Mouse (Mus musculus): Measurements from ENCODE around the gene Ankmy2. TPM values are rescaled to one million over a fixed set of nuclear protein-coding genes. Genes with fewer than 3 reads are reported as not detected.

Gene Ankmy2
- polyA plus RNA-seq, 1 experiment from 2014 or later: 26.7 TPM

DNA sequence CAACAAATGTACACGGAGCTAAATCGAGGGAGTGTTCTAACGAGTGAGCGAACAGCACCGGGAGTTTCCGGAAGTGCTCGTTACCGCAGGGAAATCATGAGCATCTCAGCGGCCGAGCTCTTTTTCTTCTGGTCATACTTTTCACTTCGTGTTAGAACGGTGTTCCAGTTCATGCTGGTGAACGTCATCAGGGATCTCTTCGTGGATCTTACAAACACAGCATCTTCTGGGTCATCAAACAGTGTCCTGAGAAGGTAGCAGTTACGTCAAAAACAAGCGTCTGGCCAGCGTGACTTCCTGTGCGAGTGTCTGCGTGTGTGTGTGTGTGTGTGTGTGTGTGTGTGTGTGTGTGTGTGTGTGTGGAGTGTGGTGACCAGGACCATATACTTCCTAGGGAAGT, 51.5 kb downstream of the Ankmy2 start:
- WGBS: 77% methylated on average over 19 of the region's 19 CpGs

DNA sequence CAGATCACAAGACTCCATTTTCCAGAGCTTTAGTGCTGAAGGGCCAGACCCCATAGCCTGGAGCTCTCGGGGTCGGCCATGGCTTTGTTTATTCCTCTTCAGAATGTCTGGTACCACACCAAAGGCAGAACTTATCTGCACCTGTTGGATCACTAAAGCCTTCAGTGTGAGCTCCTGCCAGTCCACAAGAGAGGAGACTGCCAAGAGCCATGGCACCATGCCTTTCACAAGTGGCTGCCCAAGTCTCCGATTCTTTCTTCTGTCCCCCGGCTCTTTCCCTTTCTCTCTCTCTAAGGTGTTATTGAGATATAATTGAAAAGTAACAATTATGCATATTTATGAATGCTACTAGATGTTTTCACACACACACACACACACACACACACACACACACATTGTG, 53.2 kb downstream of the Ankmy2 start:
- no peaks in the 10 kb centered on the region for H3K27me3 ChIP-seq (ENCODE audit: control insufficient read depth, insufficient read depth, low read length)
- H3K4me2 ChIP-seq (ENCODE audit: low read depth, low read length): no peak overlapping the region
- H3K4me3 ChIP-seq (ENCODE audit: low read length): no peak overlapping the region
- no peak for ATAC-seq (replicated peaks; ENCODE audit: extremely low read depth, insufficient read depth, low FRiP score)
- 79% methylated on average over 4 of the region's 4 CpGs for WGBS
- no peaks in the 10 kb centered on the region for H3K36me3 ChIP-seq (ENCODE audit: control insufficient read depth, insufficient read depth)
- H3K9ac ChIP-seq (ENCODE audit: low read length): no peak overlapping the region
- peaks cover 6% of the 10 kb centered on the region for H3K4me1 ChIP-seq (ENCODE audit: control insufficient read depth, insufficient read depth, low read length)
- H3K27ac ChIP-seq (ENCODE audit: low read length): no peak overlapping the region
- no peaks in the 10 kb centered on the region for H3K9me3 ChIP-seq (replicated peaks; ENCODE audit: control insufficient read depth, low read length)

More for the DNA sequence above, 51.5 kb downstream of the Ankmy2 start:
- Histone ChIP-seq H3K27ac (ENCODE audit: low read length) (no peak overlapping the region), H3K27me3 (ENCODE audit: control insufficient read depth, insufficient read depth, low read length) (no peaks in the 10 kb centered on the region), H3K4me2 (ENCODE audit: low read depth, low read length) (0 out of 2 replicates have a peak overlapping the region, but pooled peaks have one; percentile 7), H3K36me3 (ENCODE audit: control insufficient read depth, insufficient read depth) (no peaks in the 10 kb centered on the region), H3K4me1 (ENCODE audit: control insufficient read depth, insufficient read depth, low read length) (peaks cover 6% of the 10 kb centered on the region), H3K9me3 (replicated peaks; ENCODE audit: control insufficient read depth, low read length) (no peaks in the 10 kb centered on the region), H3K4me3 (ENCODE audit: low read length) (no peak overlapping the region), H3K9ac (ENCODE audit: low read length) (no peak overlapping the region)
- no peak for ATAC-seq (replicated peaks; ENCODE audit: extremely low read depth, insufficient read depth, low FRiP score)

DNA sequence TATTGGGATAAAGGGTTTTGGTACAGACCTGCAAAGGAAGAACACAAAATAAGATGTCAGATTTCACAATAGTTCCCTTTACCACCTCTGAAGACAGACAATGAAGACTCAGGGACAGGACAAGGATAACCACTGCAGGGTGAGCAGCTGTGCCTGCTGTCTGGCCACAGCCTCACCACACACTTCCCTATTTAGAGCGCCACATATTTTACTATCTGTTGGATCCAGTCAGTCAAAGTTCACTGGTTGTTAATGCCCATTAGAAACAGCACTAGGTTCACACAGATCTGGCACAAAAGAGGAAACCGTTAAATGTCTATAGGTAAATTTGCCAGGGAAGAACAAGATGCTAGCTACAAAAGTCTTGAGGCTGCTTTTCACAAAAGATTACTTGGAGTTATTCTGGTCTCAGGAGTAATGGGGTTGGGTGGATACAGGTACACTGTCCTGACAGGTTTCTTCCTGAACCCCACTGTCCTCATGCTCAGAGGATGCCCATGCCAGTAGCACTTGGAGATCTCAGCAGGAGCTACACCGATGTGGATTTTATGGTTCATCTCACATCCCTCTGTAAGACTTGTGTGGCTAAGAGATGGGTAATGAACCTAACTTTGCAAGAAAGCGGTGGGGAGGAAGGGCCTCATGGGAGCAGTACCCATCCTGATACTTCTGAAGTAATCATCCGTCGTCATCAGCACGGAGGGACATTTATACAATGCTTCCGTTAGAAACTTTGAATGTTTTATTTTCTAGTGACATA, 57.7 kb downstream of the Ankmy2 start:
- no peak overlapping the region for H3K4me3 ChIP-seq (ENCODE audit: low read length)
- no peaks in the 10 kb centered on the region for H3K9me3 ChIP-seq (replicated peaks; ENCODE audit: control insufficient read depth, low read length)
- no peak overlapping the region for H3K4me2 ChIP-seq (ENCODE audit: low read depth, low read length)
- H3K9ac ChIP-seq (ENCODE audit: low read length): no peak overlapping the region
- ATAC-seq (replicated peaks; ENCODE audit: extremely low read depth, insufficient read depth, low FRiP score): no peak
- no peaks in the 10 kb centered on the region for H3K4me1 ChIP-seq (ENCODE audit: control insufficient read depth, insufficient read depth, low read length)
- no peaks in the 10 kb centered on the region for H3K36me3 ChIP-seq (ENCODE audit: control insufficient read depth, insufficient read depth)
- WGBS: 43% methylated on average over 8 of the region's 8 CpGs
- no peak overlapping the region for H3K27ac ChIP-seq (ENCODE audit: low read length)
- H3K27me3 ChIP-seq (ENCODE audit: control insufficient read depth, insufficient read depth, low read length): no peaks in the 10 kb centered on the region

DNA sequence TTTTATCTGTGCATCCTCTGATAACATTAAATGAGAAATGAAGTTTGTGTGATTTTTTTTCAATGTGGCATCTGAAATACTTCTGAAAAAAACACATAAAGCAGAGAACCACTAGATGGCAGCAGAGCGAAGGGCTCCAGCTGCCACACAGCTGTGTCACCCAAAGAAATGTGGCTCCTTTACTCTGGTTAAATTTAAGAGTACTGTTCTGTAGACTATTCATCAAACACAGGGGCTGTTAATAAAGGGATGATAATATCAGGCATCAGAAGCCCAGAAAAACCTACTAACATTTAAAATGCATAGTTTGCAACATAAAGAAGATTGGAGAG, 58.2 kb downstream of the Ankmy2 start:
- WGBS: 0% methylated on average over 1 of the region's 1 CpGs
- no peak for ATAC-seq (replicated peaks; ENCODE audit: extremely low read depth, insufficient read depth, low FRiP score)
- Histone ChIP-seq H3K9ac (ENCODE audit: low read length) (no peak overlapping the region), H3K4me3 (ENCODE audit: low read length) (no peak overlapping the region), H3K9me3 (replicated peaks; ENCODE audit: control insufficient read depth, low read length) (no peaks in the 10 kb centered on the region), H3K36me3 (ENCODE audit: control insufficient read depth, insufficient read depth) (no peaks in the 10 kb centered on the region), H3K4me2 (ENCODE audit: low read depth, low read length) (no peak overlapping the region), H3K4me1 (ENCODE audit: control insufficient read depth, insufficient read depth, low read length) (no peaks in the 10 kb centered on the region), H3K27me3 (ENCODE audit: control insufficient read depth, insufficient read depth, low read length) (no peaks in the 10 kb centered on the region), H3K27ac (ENCODE audit: low read length) (no peak overlapping the region)

- no peak for ATAC-seq (replicated peaks; ENCODE audit: extremely low read depth, insufficient read depth, low FRiP score)
- H3K27ac ChIP-seq (ENCODE audit: low read length): no peak overlapping the region
- H3K4me2 ChIP-seq (ENCODE audit: low read depth, low read length): no peak overlapping the region
- H3K9ac ChIP-seq (ENCODE audit: low read length): no peak overlapping the region
- H3K4me1 ChIP-seq (ENCODE audit: control insufficient read depth, insufficient read depth, low read length): no peaks in the 10 kb centered on the region
- H3K4me3 ChIP-seq (ENCODE audit: low read length): no peak overlapping the region
- H3K27me3 ChIP-seq (ENCODE audit: control insufficient read depth, insufficient read depth, low read length): no peaks in the 10 kb centered on the region
- no peaks in the 10 kb centered on the region for H3K36me3 ChIP-seq (ENCODE audit: control insufficient read depth, insufficient read depth)
- WGBS: 38% methylated on average over 4 of the region's 4 CpGs
- H3K9me3 ChIP-seq (replicated peaks; ENCODE audit: control insufficient read depth, low read length): no peaks in the 10 kb centered on the region
These were observed 59.3 kb downstream of the Ankmy2 start for GRCm38 (mm10) chr12:36216230-36216629.

DNA sequence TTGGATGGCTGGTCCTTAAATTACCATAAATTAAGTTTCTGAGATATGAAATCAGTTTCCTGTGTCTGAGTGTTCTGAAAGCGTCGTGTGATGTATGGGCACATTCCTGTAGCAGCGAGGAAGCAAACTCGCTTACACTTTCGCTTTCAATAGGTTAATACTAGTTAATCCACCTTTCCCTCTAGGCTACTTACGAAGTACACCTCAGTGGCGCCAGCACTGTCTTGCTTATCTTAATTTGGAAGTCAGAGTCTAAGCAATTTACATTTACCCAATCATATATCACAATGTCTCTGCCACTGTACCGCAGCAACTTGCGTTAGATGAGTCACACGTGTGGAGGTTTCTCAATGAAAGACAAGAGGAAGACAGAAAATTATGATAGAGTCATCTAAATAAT, 60.0 kb downstream of the Ankmy2 start:
- 66% methylated on average over 10 of the region's 10 CpGs for WGBS
- H3K4me1 ChIP-seq (ENCODE audit: control insufficient read depth, insufficient read depth, low read length): no peaks in the 10 kb centered on the region
- no peak overlapping the region for H3K27ac ChIP-seq (ENCODE audit: low read length)
- no peak overlapping the region for H3K9ac ChIP-seq (ENCODE audit: low read length)
- no peak overlapping the region; the same call in 1 of the 2 replicates for H3K4me3 ChIP-seq (ENCODE audit: low read length)
- no peaks in the 10 kb centered on the region for H3K9me3 ChIP-seq (replicated peaks; ENCODE audit: control insufficient read depth, low read length)
- H3K4me2 ChIP-seq (ENCODE audit: low read depth, low read length): peak overlapping the region; percentile 40; the same call in 1 of the 2 replicates
- H3K36me3 ChIP-seq (ENCODE audit: control insufficient read depth, insufficient read depth): no peaks in the 10 kb centered on the region
- no peak for ATAC-seq (replicated peaks; ENCODE audit: extremely low read depth, insufficient read depth, low FRiP score)
- no peaks in the 10 kb centered on the region for H3K27me3 ChIP-seq (ENCODE audit: control insufficient read depth, insufficient read depth, low read length)

DNA sequence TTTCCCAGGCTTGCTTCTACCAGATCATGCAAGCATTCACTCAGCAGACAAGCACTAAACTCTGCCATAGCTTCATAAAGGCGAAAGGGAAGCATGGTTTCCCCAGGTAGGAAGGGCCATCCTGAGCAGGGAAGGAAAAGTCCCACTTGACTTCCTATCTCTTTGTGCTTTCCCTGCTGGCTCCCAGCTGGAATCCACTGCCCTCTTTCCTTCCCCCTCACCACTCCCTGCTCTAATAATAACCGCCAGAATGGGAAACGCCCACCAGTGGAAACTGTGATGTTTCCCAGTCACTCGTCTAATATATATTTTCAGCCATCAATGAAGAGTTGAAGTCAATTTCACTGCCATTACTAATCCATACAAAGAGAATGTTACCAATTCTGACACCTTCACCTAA, 67.5 kb downstream of the Ankmy2 start:
- ATAC-seq (replicated peaks; ENCODE audit: extremely low read depth, insufficient read depth, low FRiP score): no peak
- H3K4me1 ChIP-seq (ENCODE audit: control insufficient read depth, insufficient read depth, low read length): peaks cover 5% of the 10 kb centered on the region; the same call in 1 of the 2 replicates
- no peaks in the 10 kb centered on the region for H3K27me3 ChIP-seq (ENCODE audit: control insufficient read depth, insufficient read depth, low read length)
- H3K9me3 ChIP-seq (replicated peaks; ENCODE audit: control insufficient read depth, low read length): no peaks in the 10 kb centered on the region
- H3K9ac ChIP-seq (ENCODE audit: low read length): no peak overlapping the region
- H3K27ac ChIP-seq (ENCODE audit: low read length): no peak overlapping the region
- 34% methylated on average over 4 of the region's 4 CpGs for WGBS
- no peak overlapping the region for H3K4me3 ChIP-seq (ENCODE audit: low read length)
- H3K36me3 ChIP-seq (ENCODE audit: control insufficient read depth, insufficient read depth): no peaks in the 10 kb centered on the region
- H3K4me2 ChIP-seq (ENCODE audit: low read depth, low read length): no peak overlapping the region

DNA sequence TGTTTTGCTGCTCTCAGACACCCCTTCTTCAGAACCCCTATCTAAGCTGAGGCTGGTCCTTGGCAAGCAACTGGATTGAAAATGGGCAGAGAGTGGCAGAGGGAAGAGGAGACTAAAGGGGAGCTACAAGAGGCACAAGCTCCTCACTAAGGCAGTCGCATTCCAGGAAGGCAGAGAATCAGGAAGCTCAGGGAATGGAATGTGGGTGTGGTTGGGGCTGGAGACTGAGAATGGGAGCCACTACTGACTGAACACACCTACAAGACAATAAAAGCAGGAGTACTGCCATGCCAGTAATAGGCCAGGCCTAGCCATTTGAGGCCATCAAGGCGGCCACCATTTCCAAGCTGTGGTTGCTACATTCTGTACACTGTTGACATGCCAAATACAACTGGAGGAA, 74.5 kb downstream of the Ankmy2 start:
- 75% methylated on average over 2 of the region's 2 CpGs for WGBS
- ATAC-seq (replicated peaks; ENCODE audit: extremely low read depth, insufficient read depth, low FRiP score): no peak
- Histone ChIP-seq H3K9me3 (replicated peaks; ENCODE audit: control insufficient read depth, low read length) (no peaks in the 10 kb centered on the region; the same call in 1 of the 2 replicates), H3K27ac (ENCODE audit: low read length) (no peak overlapping the region), H3K36me3 (ENCODE audit: control insufficient read depth, insufficient read depth) (no peaks in the 10 kb centered on the region), H3K4me1 (ENCODE audit: control insufficient read depth, insufficient read depth, low read length) (no peaks in the 10 kb centered on the region), H3K4me2 (ENCODE audit: low read depth, low read length) (no peak overlapping the region), H3K4me3 (ENCODE audit: low read length) (no peak overlapping the region), H3K9ac (ENCODE audit: low read length) (no peak overlapping the region), H3K27me3 (ENCODE audit: control insufficient read depth, insufficient read depth, low read length) (no peaks in the 10 kb centered on the region)

- Histone ChIP-seq H3K4me2 (ENCODE audit: low read depth, low read length) (no peak overlapping the region), H3K4me1 (ENCODE audit: control insufficient read depth, insufficient read depth, low read length) (no peaks in the 10 kb centered on the region), H3K36me3 (ENCODE audit: control insufficient read depth, insufficient read depth) (no peaks in the 10 kb centered on the region), H3K27ac (ENCODE audit: low read length) (no peak overlapping the region), H3K27me3 (ENCODE audit: control insufficient read depth, insufficient read depth, low read length) (no peaks in the 10 kb centered on the region), H3K9ac (ENCODE audit: low read length) (no peak overlapping the region), H3K9me3 (replicated peaks; ENCODE audit: control insufficient read depth, low read length) (no peaks in the 10 kb centered on the region), H3K4me3 (ENCODE audit: low read length) (no peak overlapping the region)
- no peak for ATAC-seq (replicated peaks; ENCODE audit: extremely low read depth, insufficient read depth, low FRiP score)
- WGBS: 66% methylated on average over 3 of the region's 3 CpGs
These were observed 84.3 kb downstream of the Ankmy2 start for GRCm38 (mm10) chr12:36241171-36241570.
